Mouse (Mus musculus) inflammation-experienced regulatory T-cells, adult 6 months (primary cell): Measurements from ENCODE around the gene Slc51b. TPM values are rescaled to one million over a fixed set of nuclear protein-coding genes. Genes with fewer than 3 reads are reported as not detected.

ENCODE experiments used
- ATAC-seq: one replicate; pipeline ENCODE4 v1.8.0; 2017
- polyA plus RNA-seq, 3 experiments: library from polyadenylated mRNA; unstranded; fragments of 100-300 nt; shearing (Covaris generic); gene quantifications; one replicate each; pipeline ENCODE4 v1.2.1; 2017

The Slc51b gene
- polyA plus RNA-seq: not detected

DNA sequence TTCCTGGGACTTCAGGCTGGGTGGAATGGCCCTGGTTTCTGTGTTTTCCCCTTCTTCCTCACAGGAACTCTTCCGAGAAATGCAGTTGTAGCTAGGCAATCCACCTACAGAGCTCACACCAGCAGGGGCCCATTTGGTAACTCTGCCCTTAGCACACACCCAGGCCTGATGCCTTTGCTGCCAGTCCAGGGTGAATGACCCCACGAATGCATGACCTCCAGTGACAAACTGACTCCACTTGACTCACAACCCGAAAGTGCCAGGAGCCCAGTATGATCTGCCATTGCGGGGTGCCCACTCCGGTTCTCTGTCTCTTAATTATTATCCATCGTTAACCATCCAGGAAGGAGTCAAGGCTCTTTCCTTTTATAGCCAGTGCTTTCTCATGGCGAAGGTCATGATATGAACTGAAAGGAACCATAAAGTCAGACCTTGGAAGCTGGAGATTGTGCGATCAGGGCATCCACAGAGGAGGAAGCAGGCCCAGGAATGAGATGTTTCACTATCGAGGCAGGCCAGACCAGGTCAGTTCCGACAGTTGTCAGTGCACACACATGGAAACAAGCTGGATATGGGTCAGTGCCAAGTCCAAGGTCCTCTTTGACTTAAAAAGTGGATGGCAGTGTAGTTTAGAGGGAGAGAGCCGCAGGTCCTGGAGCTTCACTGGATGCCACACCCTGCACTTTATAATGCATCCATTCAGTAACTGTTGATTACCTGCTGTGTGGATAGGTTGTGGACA lies at the start of gene Slc51b:
Gene Slc51b (minus strand): TSS at position 196 of the 742 bp plus-strand sequence.
- ATAC-seq: no peak

DNA sequence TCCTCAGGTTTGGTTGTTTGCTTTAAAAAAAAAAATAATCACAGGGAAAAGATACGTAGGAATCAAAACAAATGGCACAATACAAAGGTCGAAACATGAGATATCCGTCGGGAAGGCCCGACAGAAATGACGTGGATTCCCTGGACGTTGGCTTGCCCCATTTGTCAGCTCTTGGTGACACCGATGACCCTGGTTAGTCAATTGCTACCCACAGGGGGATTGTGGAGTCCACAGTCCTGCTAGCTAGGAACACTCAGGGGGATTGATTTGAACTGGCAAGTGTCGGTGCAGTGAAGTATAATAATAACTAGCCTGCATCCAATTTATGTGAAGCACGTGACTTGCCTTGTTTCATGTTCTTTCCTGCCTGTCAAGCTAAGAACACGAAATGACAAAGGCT lies 44.9 kb upstream of the Slc51b start:
- ATAC-seq: no peak

DNA sequence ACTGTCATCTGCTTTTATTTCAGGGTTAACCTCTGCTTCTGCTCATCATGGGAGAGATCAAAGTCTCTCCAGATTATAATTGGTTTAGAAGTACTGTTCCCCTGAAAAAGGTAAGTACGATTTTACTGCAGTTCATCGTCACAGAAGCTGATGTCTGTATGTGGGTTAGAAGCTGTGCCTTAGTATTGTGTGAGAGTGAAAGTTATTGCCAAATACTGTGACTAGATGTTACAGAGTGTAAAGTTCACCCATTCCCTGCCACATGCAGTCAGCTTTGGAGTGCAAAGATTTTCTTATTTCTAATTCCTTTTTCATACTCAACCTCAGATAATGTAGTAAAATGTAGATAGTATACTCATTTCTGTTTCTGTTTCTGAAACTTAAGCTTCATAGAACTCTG lies 42.5 kb upstream of the Slc51b start:
- no peak for ATAC-seq

DNA sequence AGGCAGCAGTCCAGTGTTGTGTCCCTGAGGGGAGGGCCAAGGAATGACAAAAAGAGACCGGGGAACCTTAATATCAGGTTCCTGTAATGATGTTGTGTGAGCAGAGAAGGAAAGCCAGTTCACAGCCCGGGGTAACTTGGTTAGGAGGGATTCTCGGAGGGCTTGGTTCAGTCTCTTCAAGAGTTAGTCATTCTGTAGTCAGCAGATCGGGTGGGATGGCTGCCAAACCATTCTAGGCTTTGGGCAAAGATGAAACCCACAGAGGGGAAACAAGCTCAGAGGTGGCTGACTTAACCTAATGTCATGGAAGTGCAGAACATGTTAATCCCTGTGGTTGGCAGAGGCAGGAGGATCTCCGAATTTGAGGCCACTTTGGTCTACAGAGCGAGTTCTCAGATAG lies 41.4 kb upstream of the Slc51b start:
- no peak for ATAC-seq

DNA sequence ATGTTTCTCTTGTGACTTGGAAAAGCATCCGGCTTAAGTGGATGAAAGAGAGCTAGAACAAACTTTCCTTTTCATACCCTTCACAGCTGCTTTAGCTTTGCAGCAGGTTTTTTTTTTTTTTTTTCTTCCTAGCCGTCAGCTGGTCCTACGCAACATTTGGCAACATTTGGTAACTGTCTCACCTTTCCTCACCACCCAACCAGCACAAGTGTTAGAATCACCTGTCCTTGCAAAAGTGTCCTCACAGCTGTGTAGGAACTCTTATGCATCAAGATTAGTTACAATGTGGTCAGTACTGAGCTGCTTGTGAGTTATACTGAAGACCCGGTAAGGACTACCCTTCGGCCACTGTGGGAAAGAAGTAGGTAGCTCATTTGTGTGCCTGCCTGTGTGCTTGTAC lies 39.8 kb upstream of the Slc51b start:
- ATAC-seq: no peak

DNA sequence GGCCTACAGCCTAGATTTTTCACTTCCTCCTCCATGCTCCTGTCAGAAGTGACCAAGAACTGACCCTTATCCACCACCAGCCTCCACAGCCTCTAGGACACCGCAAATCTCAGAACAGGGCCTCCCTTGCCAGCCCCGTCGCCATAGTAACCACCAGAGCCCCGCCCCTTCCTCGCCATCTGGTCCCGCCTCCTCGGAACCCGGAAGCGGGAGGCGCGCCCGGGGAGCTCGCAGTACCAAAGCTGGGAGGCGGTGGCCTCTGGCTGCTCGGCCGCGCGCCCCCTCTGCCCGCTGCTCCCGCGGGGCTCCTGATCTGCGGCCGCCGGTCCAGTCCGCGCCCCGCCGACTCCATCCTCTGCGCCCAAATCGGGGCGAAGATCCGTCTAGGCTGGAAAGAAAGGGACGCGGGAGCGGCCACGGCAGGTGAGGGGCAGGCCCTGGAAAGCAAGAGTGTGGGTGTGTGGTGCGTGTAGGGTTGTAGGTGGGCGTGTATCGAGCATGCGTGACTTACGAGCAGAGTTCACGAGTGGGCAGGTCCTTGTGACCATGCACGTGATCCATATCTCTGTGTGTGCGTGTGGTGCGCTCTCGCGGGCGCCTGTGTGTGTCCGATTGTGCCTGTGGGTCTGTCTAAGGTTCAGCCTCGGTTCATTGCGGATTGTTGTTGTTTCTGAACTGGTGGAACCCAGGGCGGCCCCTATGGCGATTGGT lies 38.1 kb upstream of the Slc51b start, which contains the start of gene Spg21:
Gene Spg21 (plus strand): TSS at position 216 of the 711 bp plus-strand sequence.
- ATAC-seq: peak; percentile 95

DNA sequence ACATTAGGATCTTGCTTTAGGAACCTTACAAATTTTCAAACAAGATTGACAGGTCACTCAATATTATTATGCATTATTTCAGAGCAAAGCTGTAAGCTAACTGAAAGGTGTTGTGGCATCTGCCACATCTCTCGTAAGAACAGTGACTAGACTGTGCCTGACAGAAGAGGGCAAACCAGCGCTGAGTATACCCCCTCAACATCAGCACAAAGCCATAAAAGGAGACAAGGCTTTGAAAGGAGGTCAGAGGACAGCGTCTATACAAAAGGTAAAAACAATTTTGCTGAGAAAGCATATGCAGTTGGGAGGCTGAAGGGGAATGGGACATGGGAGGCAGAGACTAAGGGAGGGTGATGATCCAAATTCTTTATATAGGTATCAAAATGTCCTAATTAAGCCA lies 37.4 kb upstream of the Slc51b start:
- ATAC-seq: no peak

DNA sequence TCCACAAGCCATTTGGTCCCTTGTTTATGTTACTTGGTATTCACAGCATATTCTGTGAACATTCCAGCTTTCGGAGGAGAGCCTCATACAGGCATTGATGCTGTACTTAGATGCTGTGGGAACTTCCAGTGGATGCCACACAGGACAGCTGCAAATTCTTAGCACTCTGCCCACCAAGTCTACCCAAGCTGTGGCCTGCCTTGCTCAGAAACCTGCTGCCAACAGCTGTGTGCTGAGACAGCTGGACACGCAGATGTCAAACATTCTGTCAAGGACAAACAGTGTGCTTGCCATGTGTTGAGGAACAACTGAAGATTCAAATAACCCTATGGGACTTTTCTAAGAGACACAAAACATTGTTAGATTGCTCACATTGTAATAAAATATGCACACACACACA lies 36.2 kb upstream of the Slc51b start:
- ATAC-seq: no peak

DNA sequence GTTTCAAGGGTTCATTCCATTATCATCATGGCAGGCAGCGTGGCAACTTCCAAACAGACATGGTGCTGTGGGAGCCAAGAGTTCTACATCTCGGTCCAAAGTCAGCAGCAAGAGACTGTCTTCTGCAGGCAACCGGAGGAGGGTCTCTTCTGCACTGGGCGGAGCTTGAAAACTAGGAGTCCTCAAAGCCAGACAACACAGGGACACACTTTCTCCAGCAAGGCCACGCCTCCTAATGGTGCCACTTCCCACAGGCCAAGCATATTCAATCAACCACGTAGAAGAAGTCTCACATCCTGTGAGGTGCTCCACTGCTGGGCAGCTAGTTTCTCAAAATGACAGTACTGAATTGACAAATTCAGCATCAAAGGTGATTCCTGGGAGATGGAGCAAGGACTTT lies 25.2 kb upstream of the Slc51b start:
- no peak for ATAC-seq

DNA sequence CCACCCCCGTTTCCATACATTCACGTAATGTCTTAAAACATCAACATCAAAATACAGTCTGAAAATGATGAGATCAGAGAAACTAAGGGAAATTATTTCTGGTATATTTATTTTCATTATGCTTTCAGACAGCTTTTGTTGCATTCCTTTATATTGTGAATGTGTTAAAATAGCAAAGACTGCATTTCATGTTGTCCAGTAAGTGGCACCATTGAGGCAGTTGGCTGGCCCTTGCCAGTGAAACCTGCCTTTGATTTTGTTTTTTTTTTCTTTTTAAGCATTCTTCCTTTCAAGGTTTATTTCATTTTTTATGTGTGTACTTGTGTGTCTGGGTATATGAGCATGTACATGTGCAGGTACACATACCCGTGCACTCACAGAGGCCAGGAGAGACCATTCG lies 21.9 kb upstream of the Slc51b start:
- no peak for ATAC-seq

DNA sequence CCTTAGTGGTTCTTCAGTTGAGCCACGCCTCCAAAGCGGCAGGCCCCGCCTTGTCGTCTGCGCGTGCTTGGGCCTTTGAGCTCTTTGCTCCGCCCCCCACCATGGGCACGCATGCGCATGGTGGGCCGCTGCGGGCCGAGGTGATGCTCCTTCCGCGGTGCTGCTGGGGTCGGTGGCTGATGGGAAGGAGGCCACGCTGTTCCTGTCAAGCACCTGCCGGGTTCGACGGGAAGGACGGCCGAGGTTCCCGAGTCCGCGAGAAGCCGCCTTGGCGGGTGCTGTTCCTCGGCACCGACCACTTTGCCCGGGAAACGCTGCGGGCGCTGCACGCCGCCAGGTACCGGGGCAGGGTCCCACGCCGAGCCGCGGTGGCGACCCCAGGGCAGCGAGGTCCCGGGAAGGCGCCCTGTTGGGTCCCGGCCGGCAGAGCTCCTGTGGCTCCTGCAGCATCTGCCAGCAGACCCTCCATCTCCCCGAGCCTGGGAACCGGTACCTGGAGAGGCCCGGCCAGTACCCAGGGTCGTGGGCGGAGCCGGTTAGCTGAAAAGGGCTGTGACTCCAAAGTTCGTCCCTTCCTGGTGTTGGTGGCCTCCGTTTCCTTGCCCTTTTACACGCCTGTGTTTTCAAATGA lies 13.0 kb upstream of the Slc51b start, which contains the start of gene Mtfmt:
Gene Mtfmt (plus strand): TSS at position 112 of the 631 bp plus-strand sequence.
- peak; percentile 94 for ATAC-seq

DNA sequence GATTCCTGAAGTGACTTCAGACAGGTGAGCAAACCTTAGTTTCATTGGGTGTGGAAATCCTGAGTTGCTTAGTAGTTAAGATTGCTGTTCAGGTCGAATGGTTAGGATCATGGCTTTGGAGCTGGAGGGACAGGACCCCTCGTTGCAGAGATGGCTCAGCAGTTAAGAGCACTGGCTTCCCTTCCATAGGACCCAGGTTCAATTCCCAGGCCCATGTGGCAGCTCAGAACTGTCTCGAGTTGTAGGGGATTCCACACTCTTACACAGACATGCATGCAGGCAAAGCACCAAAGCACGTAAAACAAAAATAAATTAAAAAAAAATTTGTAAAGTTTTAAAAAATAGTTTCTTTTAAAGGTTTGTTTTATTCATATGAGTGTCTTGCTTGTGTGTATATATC lies 12.5 kb upstream of the Slc51b start:
- no peak for ATAC-seq

DNA sequence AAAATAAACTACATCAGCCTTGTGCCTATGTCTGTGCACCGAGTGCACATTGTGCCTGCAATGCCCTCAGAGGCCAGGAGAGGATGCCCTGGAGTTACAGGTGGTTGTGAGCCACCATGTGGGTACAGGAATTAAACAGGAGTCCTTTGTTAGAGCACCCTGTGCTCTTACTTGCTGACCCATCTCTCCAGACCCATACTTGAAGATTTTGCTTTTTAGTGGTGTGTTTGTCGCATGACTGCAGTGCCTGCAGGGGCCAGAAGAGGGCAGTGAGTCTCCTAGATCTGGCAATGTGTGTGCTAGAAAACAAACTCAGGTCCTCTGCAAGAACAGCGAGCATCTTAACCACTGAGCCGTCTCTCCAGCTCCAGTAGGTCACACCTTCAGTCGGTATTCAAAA lies 11.4 kb upstream of the Slc51b start:
- ATAC-seq: no peak

DNA sequence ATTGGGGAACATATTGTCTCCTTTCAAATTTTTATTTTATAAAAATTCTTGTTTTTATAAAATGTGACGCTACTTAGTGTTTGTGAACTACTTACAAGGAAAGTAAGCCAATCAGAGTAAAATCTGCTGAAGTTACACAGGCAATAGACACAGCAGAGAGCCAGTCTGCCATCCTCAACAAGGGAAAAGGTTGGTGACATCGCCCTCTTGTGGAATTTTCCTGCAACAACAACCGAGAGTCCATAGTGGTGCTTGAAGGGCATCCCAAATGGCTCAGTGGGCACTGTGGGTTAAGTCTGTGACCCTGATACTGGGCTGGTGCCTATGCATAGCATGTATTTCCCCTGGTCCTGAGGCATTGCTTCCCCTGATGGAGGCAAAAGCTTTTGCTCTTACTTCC lies 9.5 kb upstream of the Slc51b start:
- ATAC-seq: no peak

DNA sequence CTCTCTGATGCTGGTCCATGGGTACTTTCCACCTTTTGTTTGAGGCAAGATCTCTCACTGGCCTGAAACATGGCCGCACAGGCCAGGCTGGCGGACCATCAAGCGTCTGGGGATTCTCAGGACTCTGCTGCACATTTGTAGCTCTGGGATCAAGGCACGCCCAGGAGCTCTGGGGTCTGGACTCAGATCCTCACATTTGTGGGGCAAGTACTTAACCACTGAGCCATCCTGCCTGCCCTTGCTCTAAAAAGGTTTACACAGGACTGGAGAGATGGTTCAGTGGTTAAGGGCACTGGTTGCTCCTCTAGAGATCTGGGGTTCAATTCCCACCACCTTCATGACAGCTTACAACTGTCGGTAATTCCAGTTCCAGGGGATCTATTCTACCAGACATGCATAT lies 8.2 kb upstream of the Slc51b start:
- ATAC-seq: no peak

DNA sequence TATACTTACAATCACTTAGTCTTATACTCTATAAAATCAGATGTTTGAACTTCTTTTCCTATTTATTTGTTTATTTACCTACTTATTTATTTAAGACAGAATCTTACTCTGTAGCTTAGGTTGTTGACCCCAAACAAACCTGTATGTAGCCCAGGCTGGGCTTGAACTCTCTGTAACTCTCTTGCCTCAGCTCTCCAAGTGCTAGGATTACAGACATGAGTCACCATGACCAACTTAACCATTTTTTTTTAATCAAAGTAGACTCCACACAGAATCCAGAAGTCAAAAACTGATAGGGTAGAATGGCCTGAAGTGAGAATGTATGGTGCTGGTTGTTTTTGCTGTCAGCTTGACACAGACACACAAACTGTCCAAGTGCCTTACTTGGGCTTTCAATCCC lies 7.6 kb upstream of the Slc51b start:
- ATAC-seq: no peak

DNA sequence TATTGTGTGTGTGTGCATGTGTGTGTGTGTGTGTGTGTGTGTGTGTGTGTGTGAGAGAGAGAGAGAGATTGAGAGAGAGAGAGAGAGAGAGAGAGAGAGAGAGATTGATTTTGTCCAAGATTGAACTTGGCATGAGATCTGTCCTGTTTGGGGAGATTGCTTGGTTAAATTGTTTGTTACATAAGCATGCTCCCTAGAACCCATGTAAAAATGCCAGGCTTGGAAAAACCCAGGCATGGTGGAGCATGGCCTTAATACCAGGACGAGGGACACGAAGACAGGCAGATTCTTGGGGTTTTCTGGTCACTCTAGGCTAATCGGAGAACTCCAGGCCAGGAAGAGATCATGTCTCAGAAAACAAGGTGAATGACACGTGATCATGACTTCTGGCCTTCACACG lies 5.2 kb upstream of the Slc51b start:
- ATAC-seq: no peak

DNA sequence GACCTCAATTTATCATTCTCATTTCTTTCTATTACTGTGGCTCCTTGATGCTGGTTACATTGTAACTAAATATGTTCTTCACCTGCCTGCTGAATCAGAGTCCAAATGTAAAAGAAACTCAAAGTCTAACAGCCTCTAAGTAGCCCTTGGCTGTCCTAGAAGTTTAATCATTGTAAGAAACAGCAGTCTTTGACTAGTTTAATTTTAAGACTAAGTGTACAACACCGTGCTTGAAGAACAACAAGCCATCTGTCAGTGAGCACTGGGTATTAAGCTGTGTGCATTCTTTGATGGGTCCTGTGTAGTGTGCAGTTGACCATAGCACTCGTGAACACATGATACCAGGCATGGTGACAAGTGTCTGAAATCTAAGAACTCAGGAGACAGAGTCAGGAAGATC lies 4.8 kb upstream of the Slc51b start:
- ATAC-seq: no peak

DNA sequence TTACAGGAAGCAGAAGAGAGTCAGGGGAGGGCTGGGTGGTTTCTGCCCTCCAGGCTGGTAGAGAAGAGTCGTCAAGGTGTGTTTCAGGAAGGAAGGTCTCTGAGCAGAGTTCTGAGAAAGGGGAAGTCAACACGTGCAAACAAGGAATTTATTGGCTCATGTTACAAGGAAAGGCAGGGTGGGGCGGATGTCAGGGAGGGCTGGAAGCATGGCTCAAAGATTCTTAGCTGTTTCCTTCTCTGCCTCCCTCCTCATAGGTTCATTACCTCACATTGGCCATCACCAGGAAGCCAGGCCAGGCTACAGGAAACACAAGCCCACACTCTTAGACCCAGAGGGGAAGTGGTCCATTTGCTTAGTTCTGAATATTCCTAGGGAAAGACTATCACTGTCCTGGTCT lies 1.6 kb upstream of the Slc51b start:
- ATAC-seq: no peak

DNA sequence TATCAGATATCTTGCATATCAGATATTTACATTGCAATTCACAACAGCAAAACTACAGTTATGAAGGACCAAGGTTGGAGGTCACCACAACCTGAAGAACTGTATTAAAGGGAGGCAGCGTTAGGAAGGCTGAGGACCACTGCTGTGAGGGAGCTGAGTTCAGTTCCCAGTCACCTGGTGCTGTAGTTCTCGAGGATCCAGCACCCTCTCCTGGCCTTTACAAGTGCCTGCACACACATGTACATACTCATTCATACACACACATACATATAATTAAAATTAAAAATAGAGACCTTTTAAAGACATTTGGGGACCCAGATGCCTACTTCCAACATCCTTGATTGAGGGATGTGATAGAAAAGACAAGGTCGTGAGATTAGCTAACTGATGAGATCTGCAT lies 3.1 kb downstream of the Slc51b start:
- no peak for ATAC-seq

DNA sequence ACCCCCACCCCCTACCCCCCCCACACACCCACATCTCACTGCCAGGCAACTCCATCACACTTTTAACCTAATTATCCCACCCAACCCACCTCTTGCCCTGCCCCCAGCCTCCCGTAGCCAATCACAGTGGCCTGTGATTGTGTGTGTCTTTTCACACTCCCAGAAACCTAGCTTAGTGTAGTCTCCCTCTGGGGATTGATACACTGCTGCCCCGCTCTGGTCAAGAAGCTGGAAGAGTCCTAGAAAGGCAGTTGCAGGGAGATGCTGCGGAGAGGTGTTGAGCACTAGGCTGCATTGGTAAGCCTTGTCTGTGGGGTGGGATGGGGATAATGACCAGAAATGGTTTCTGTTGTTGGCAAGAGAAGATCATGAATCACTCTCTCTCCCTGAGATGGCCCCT lies 5.0 kb downstream of the Slc51b start:
- ATAC-seq: no peak

DNA sequence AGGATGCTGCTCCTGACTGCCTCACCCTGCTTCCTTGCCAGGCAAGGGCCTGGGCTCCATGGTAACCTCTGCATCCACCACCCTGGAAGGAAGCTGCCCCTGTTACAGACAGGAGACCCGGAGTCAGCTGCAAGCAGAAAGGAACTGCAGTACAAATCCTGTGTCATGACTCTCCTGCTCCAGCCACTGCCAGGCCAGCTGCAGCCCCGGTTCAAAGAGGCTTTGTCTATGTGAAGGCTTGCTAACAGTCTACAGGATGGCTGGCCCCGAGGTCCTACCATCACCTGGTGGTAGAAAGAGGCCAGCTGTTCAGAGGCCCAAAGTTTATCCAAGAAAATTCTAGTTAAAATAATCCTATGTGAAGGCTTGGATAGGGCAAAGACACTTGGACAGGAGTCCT lies 11.4 kb downstream of the Slc51b start:
- no peak for ATAC-seq

DNA sequence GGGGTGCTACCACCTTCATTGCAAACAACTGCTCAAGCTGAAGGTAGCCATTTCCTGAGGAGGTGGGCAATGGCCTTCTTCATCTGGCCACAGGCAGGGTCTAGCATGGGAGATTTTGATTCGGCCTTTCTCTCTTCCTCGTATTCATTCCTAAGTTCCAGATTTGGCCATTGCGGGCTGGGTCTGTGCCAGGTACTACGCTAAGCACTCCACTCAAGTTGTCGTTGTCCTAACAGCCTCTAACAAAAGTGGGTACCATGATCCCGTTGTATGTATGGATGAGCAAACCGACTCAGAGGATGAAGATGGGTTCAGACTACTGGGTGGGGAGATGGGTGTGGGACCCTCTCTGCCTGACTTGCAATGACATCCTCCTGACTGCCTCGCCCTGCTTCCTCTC lies 12.4 kb downstream of the Slc51b start:
- no peak for ATAC-seq

DNA sequence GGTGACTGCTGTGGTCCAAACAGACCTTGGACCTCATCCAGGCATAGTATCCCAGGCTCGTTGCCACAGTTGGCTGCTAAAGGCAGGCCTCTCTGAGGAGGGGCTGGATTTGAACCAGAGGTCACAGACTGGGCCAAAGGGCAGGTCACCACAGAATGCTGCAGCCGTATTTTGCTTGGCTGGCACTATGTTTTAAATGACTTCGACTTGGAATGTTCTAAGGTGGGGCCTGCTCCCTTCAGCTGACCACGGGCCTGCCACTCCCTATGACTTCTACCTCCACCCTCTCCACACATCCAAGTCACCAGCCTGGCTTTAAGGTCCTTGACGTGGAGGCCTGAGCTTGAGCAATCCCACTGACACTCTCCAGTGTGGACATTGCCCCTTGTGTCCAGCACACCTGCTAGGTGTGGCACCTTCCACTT lies 13.9 kb downstream of the Slc51b start:
- ATAC-seq: no peak
